Mouse (Mus musculus) layer of hippocampus, postnatal 10 days (tissue): ENCODE measurements around the gene Smg9. TPM values are rescaled to one million over a fixed set of nuclear protein-coding genes. Genes with fewer than 3 reads are reported as not detected.

Experiments
- DNase-seq, 2 experiments: peaks; one replicate each; pipeline ENCODE4 v3.0.0; 2021; ENCODE audit warnings: low spot score in 2 of 2
- total RNA-seq, 2 experiments: library from RNA; stranded (reverse); gene quantifications; 2 replicates each; pipeline ENCODE4 v1.2.3; 2021

Smg9 gene
- total RNA-seq, 2 experiments from 2014 or later: 33.5 to 34.3 TPM

DNA sequence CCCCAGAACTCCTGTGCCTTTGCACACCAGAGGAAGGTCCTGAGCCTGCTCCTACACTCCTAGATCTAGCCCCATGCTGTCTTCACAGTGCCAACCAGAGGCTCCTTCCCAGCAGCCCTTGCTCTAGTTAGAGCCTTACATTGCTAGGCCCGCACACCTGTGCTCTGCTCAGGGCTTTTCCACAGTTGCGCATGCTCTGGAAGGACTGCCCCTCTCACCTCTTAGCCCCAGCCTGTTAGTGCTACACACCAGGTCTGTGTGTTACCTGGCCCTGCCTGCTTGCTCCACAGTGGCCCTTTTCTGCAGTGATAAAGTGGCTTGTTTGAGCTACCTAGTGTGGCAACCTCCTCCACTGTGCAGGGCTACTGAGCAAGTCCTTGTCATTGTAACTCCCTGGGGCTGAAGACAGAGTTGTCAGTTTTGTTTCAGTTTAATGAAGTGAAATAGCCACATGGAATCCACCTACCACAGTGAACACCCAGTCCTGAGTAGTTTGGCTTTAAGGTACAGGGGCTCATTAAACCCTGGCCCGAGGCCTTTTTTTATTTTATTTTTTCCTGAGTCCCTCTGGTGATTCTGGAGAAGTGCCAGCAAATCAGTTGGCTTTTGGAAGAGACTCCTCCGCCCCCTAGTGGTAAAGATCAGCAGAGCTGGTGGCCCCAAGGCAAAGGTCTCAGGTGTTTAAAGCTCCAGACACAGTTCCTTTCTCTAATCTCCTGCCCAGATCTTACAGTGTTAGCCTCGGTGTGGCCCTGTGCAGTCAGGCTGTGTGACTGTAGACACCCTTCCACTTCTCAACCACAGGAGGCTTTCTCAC, 7.3 kb downstream of the Smg9 start:
- DNase-seq: peak; percentile 61 to 73

GRCm38 (mm10) chr7:24408186-24408585, 8.8 kb downstream of the Smg9 start:
- no peak for DNase-seq

DNA sequence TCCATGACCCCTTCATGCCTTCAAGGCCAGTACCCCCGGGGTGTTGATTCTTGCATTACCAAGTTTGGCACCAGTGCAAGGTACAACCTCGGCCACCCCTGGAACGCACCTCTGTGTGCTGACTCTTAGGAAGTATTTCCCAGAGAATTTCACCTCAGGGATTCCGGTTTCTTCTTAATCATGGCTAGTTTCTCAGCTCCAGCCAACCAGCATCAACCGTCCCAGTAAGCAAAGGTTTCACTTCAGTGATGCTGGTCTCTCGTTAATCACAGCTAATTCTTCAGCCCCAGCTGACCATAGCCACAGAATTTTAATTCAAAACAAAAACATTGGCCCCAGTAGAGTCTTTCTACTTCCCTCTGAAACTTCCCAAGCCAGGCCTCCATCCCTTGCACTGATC, 10.7 kb downstream of the Smg9 start:
- DNase-seq: no peak

- no peak for DNase-seq
Measured at GRCm38 (mm10) chr7:24410831-24411230, 11.4 kb downstream of the Smg9 start.

- no peak for DNase-seq
Measured at GRCm38 (mm10) chr7:24413630-24414029, 14.2 kb downstream of the Smg9 start.

DNA sequence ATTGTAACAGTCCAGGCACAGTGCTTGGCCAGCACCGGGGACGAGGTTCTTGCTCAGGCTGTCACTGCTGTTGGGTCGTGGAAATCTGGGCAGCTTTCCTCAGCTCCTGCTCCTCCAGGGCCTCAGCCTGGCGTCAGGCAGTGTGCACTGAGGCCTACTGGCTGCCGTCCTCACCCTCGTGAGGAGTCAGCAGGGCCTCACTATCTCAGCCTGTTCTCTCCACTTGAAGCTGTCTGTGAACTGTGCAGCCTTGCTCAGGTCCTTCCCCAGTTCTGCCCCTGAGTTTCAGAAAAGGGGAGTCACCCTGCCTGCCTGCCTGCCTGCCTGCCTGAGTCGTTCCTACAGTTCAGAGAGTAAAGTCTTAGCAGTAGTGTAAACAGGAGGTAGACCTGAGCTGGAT, 15.8 kb downstream of the Smg9 start:
- DNase-seq: no peak

GRCm38 (mm10) chr7:24419579-24419978, 20.2 kb downstream of the Smg9 start:
- DNase-seq: no peak

DNA sequence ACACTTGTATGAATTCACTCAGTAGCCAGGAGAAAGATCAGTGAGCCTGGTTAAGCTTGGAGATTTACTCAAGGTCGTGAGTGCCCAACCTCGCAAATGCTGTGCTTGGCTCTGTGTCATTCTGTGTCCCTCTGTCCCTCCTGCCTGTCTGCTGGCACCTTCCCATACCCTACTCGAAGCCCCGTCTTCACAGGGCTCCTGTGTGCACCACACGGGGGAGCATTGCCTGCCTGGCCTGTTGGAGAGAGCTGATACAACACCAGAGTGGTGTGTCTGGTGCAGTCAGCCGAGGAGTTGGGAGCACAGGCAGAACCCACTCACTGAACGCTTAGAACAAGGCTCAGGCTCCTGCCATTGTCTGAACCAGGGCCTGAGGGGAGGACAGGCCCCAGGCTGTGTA, 22.2 kb downstream of the Smg9 start:
- no peak for DNase-seq

GRCm38 (mm10) chr7:24422251-24422650, 22.8 kb downstream of the Smg9 start:
- no peak for DNase-seq

DNA sequence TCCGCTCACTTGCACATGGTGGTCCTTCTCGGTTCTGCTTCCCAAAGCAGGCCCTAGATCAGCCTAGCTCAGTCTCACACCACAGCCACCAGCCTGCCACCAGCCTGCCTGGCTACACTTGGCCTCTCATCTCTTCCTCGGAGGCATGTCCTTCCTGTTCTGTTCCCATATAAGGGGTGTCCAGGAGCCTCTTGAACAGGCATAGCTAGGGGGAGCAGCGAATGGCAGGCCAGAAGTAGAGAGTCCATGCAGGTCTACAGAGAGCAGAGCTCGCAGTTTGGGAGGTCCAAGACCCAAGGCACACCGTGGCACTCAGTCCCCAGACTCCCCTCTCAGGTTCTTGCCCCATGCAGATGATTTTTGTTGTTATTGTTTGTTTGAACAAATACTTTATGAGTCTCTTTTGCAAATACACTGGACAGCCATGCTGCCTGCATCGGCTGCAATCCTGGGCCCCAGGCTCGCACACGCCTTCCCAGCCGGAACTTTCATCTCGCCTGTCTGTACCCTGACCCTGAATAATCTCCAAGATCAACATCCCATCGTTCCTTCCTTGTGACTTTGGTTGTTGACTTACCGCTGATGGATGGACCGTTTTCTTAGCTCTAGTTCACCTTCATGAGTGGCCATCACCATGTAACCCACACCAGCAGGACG, 23.8 kb downstream of the Smg9 start:
- DNase-seq: no peak

- DNase-seq: peak in 1 of 2 experiments; percentile 27
Measured at GRCm38 (mm10) chr7:24423956-24424732, 24.7 kb downstream of the Smg9 start.

DNA sequence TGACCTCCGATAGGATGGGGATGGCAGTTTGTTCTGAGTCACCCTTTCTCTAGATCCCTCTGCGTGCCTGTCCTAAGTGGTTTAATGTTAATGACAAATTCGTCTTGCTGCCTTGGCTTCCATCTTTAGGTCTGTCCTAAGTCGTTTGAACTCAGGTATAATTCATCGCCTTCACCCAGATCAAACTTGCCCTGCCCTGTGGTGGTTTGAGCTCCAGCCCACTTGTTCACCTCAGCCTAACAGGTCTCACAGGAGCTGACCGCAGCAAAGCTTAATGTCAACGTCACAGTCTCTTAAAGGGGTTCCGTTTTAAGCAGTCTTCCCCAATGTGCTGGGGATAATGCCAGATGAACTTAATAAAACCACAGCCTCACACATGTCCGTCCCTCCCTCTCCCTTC, 26.5 kb downstream of the Smg9 start:
- DNase-seq: no peak

DNA sequence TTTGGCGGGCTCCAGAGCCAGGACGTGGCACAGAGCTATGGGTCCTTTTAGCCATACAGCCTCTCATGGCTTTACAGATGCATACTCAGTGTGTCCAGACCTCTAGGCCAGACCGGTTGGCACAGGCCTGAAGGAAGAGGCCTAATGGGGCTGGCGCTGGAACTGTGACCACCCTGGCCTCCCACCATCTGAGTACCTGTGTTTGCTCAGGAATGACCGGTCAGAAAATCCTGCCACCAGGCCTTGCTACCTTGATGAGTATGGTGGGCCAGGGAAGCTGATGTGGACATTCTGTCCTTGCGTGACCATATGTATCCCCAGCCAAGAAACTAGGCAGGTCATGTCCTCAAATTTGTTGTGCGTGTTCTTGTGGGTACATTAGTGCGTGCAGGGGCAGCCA, 27.7 kb downstream of the Smg9 start:
- no peak for DNase-seq

DNA sequence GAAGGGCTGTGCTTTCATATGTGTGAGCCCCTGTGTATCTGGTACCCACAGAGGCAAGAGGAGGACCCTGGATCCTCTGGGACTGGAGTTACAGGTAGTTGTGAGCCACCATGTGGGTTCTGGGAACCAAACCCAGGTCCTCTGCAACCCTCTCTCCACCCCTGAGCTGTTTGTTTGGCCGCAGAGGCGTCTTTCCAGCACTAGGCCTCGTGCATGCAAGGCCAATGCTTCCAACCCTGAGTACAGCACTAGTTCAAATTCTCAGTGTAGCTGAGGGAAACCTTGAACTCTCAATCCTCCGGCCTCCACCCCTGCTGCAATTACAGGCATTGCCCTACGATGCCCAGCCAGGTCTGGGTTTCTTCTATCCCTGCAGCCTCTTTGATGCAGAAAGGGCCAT, 29.3 kb downstream of the Smg9 start:
- DNase-seq: no peak

- peak; percentile 67 to 75 for DNase-seq
Measured at GRCm38 (mm10) chr7:24429413-24430112, 30.1 kb downstream of the Smg9 start.

DNA sequence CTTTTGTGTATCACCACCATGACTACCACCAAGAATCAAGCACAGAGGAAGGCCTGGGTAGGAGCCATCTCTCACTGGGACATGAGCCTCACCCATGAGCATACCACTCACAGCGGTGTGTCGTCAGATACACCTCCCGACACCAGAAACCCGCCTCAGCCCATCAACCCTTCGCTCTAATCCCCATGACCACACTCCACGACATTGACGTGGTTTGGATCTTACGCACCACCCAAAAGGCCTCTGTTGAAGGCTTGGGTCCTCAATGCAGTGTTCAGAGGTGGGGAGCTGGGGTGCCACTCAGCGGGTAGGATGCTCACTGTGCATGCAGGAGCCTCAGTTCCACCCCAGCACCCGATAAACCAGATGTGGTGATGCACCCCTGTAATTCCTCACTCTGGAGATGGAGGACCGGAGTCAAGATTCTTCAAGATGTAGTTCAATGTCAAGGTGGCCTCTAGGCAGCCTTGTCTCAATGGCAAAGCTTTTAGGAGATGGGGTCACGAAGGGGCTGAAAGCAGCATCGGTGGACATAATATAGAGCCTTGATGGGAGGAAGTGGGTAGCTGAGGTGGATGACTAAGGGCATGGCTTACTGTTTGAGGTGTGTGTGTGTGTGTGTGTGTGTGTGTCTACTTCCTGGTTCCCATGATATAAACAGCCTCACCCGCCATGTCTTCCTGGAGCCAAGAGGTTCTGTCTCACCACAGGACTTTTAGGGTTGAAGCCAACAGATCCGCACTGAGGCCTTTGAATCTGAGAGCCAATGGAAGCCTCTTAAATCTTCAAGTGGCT, 31.3 kb downstream of the Smg9 start:
- DNase-seq: no peak

DNA sequence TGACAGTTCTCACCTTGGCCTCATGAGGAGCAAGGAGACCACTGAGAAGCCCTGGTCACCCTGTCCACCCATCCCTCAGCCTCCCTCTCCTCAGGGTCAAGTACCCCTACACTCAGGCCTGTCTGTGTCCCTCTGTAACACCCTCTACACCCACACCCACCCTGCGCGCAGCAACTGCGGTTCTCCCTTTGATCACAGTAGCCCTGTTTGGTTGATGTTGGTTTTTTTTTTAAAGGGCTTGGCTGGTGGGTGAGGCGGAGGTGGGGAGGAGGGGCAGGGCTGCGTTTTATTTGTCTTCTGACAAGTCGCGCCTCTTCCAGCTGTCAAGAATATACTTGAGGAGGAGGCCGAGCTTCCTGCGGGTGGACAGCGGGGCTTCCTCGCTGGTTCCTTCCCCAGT, 32.3 kb downstream of the Smg9 start:
- DNase-seq: no peak

GRCm38 (mm10) chr7:24435305-24435704, 35.9 kb downstream of the Smg9 start:
- DNase-seq: no peak

DNA sequence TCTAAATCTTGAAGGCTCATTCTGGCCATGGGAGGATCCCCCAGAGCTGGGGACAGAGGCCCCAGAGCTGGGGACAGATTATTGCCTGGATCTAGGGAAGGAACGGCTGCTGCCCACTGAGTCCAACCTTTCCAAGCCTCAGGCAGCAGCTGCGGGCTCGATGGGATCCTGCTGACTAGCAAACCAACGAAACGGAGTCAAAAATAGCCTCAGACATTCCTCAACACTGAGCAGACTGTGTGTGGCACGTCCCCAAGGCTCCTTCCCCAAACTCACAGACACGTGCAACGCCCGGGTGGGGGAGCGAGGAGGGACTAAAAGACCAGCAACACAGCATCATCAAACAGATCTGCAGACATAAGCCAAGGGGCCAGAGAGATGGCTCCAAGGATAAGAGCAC, 38.6 kb downstream of the Smg9 start:
- peak; percentile 22 to 39 for DNase-seq

- DNase-seq: no peak
Measured at GRCm38 (mm10) chr7:24439191-24439590, 39.8 kb downstream of the Smg9 start.

GRCm38 (mm10) chr7:24439891-24440290, 40.5 kb downstream of the Smg9 start:
- no peak for DNase-seq
